Mouse (Mus musculus) lung, postnatal 0 days (tissue): Measurements from ENCODE around the gene Fcor. TPM values are rescaled to one million over a fixed set of nuclear protein-coding genes. Genes with fewer than 3 reads are reported as not detected.

Experiments
- ATAC-seq: fragments of 200-750 bp; cut with Nextera tagmentation; 2 replicates; pipeline ENCODE4 v1.8.0; 2017; ENCODE audit warnings: moderate library complexity
- DNase-seq: peaks from one replicate; pipeline ENCODE4 v3.0.0-alpha.2; 2016; ENCODE audit warnings: low spot score
- H3K27ac ChIP-seq: fragments of 300-500 bp; sonication (generic); 2 replicates; pipeline ENCODE4 v1.5.1; 2014; ENCODE audit warnings: antibody characterized with exemption, mild to moderate bottlenecking, low read length, mixed read lengths
- H3K27me3 ChIP-seq: fragments of 300-500 bp; sonication (generic); replicated peaks from 2 replicates; pipeline ENCODE4 v1.6.1; 2014; ENCODE audit warnings: low read length, mixed read lengths; ENCODE audit not compliant: insufficient read depth
- H3K36me3 ChIP-seq: fragments of 300-500 bp; sonication (generic); 2 replicates; pipeline ENCODE4 v1.6.1; 2014; ENCODE audit warnings: low read length, mixed read lengths; ENCODE audit not compliant: insufficient read depth
- H3K4me1 ChIP-seq: fragments of 300-500 bp; sonication (generic); 2 replicates; pipeline ENCODE4 v1.6.1; 2014; ENCODE audit warnings: antibody characterized with exemption, low read depth, low read length, mixed read lengths; ENCODE audit not compliant: insufficient read depth
- H3K4me2 ChIP-seq: fragments of 300-500 bp; sonication (generic); replicated peaks from 2 replicates; pipeline ENCODE4 v1.6.1; 2014; ENCODE audit warnings: low read depth, mild to moderate bottlenecking, low read length, moderate library complexity, mixed read lengths
- H3K4me3 ChIP-seq: fragments of 300-500 bp; sonication (generic); 2 replicates; pipeline ENCODE4 v1.5.1; 2014; ENCODE audit warnings: low read depth, low read length
- H3K9ac ChIP-seq: fragments of 300-500 bp; sonication (generic); replicated peaks from 2 replicates; pipeline ENCODE4 v1.6.1; 2014; ENCODE audit warnings: low read depth, mild to moderate bottlenecking
- H3K9me3 ChIP-seq: fragments of 300-500 bp; sonication (generic); 2 replicates; pipeline ENCODE4 v1.6.1; 2016; ENCODE audit warnings: low read length, mixed read lengths
- CTCF ChIP-seq: IDR thresholded peaks from 2 replicates; pipeline ENCODE4 v1.5.1; 2016; ENCODE audit warnings: antibody characterized with exemption, mild to moderate bottlenecking
- EP300 ChIP-seq: IDR thresholded peaks from 2 replicates; pipeline ENCODE4 v1.6.1; 2016; ENCODE audit warnings: antibody characterized with exemption, mild to moderate bottlenecking, control low read depth
- WGBS: fragments of 180-500 bp; shearing (Covaris S2); extraction: QIAGEN DNeasy Blood & Tissue Kit; methylation state at CpG from one replicate; pipeline ENCODE4 v1.1.7; 2014; 5-methylcytosine and 5-hydroxymethylcytosine counted together
- polyA plus RNA-seq: library from polyadenylated mRNA; unstranded; fragments of >200 nt; fragmentation: Nextera tagmentation; extraction: Ambion mirVana; gene quantifications from 2 replicates; pipeline ENCODE4 v1.2.1, GENCODE M21; 2015

The Fcor gene
- polyA plus RNA-seq, 1 experiment from 2014 or later: 9.1 TPM

- Histone ChIP-seq H3K9ac (no peak overlapping the region), H3K9me3 (no peaks in the 10 kb centered on the region), H3K27ac (no peak overlapping the region), H3K36me3 (no peaks in the 10 kb centered on the region), H3K4me3 (no peak overlapping the region), H3K4me1 (no peaks in the 10 kb centered on the region), H3K27me3 (no peaks in the 10 kb centered on the region), H3K4me2 (no peak overlapping the region)
- no peak for ATAC-seq
- DNase-seq: no peak
- 65% methylated on average over 3 of the region's 3 CpGs for WGBS
- TF ChIP-seq CTCF: no peak
- no peak for TF ChIP-seq EP300
Observed at GRCm38 (mm10) chr8:3710312-3710711, 38.1 kb upstream of the Fcor start.

DNA sequence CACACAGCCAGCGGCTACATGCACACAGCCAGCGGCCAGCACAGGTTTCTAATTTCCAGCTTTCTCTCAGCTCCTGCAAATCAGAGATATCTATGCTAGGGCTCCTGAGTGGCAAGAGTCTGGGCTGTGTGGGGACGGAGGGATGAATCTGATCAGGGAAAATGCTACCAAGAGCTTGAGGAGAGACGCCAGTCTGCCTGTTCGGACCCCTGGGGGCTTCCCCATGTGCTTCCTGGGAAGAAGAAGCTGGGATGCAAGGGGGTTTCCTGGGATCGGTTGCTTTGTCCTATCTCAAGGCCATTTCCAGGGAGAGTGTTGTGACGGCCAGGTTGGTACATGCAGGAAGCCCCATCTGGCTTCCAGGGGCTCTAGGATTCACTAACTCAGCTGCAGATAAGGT, 35.4 kb upstream of the Fcor start:
- TF ChIP-seq EP300 (no peak), CTCF (no peak)
- no peak overlapping the region for H3K4me2 ChIP-seq

GRCm38 (mm10) chr8:3705711-3706110, 33.5 kb upstream of the Fcor start:
- ATAC-seq (no peak), DNase-seq (no peak)
- Histone ChIP-seq H3K27ac (no peak overlapping the region), H3K4me3 (no peak overlapping the region), H3K9me3 (no peaks in the 10 kb centered on the region), H3K9ac (no peak overlapping the region), H3K36me3 (no peaks in the 10 kb centered on the region), H3K4me1 (no peaks in the 10 kb centered on the region), H3K4me2 (no peak overlapping the region), H3K27me3 (no peaks in the 10 kb centered on the region)
- TF ChIP-seq CTCF: peak; percentile 55
- no peak for TF ChIP-seq EP300
- 71% methylated on average over 4 of the region's 4 CpGs for WGBS

More for the DNA sequence above, 35.4 kb upstream of the Fcor start:
- WGBS: 61% methylated on average over 7 of the region's 7 CpGs
- ATAC-seq (no peak), DNase-seq (no peak)
- Histone ChIP-seq H3K4me1 (no peaks in the 10 kb centered on the region), H3K27me3 (no peaks in the 10 kb centered on the region), H3K9ac (no peak overlapping the region), H3K4me3 (no peak overlapping the region), H3K9me3 (no peaks in the 10 kb centered on the region), H3K27ac (no peak overlapping the region), H3K36me3 (no peaks in the 10 kb centered on the region)

- no peak overlapping the region for H3K9ac ChIP-seq
- 92% methylated on average over 1 of the region's 1 CpGs for WGBS
- H3K9me3 ChIP-seq: no peaks in the 10 kb centered on the region
- no peak overlapping the region for H3K27ac ChIP-seq
- TF ChIP-seq EP300: no peak
- no peak for TF ChIP-seq CTCF
- no peaks in the 10 kb centered on the region for H3K36me3 ChIP-seq
- H3K27me3 ChIP-seq: no peaks in the 10 kb centered on the region
- H3K4me3 ChIP-seq: no peak overlapping the region
- no peak for ATAC-seq
- no peak overlapping the region for H3K4me2 ChIP-seq
- DNase-seq: no peak
- no peaks in the 10 kb centered on the region for H3K4me1 ChIP-seq
Observed at GRCm38 (mm10) chr8:3701491-3701890, 29.3 kb upstream of the Fcor start.

DNA sequence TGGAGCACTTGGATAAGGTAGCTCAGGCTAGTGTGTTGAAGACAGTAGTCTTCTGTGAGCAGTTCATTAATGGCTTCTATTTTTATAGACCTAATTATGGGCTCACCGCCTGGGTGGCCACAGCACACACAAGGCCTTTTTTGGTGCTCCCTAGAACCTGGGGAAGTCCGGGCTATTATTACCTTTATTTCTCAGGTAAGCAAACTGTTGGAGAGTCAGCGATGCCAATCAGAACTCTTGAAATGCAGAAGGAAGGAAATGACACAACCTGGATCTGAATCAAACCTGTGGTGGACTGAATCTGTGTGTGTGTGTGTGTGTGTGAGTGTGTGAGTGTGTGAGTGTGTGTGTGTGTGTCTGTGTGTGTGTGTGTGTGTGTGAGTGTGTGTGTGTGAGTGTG, 22.0 kb upstream of the Fcor start, which contains the start of gene Fcer2a:
TSS of gene Fcer2a (minus strand) at position 55 of the 400 bp plus-strand sequence.
- H3K27me3 ChIP-seq: no peaks in the 10 kb centered on the region
- DNase-seq: no peak

GRCm38 (mm10) chr8:3690774-3691173, 18.6 kb upstream of the Fcor start:
- Histone ChIP-seq H3K9ac (no peak overlapping the region), H3K4me3 (no peak overlapping the region), H3K36me3 (no peaks in the 10 kb centered on the region), H3K4me1 (no peaks in the 10 kb centered on the region), H3K9me3 (no peaks in the 10 kb centered on the region), H3K4me2 (no peak overlapping the region), H3K27me3 (no peaks in the 10 kb centered on the region), H3K27ac (no peak overlapping the region)
- ATAC-seq (peak; percentile 70), DNase-seq (peak; percentile 67)
- WGBS: 52% methylated on average over 3 of the region's 3 CpGs
- TF ChIP-seq EP300: no peak
- TF ChIP-seq CTCF: no peak

More for the DNA sequence above, 22.0 kb upstream of the Fcor start, which contains the start of gene Fcer2a:
- H3K36me3 ChIP-seq: no peaks in the 10 kb centered on the region
- TF ChIP-seq CTCF: no peak
- H3K4me3 ChIP-seq: no peak within 1 kb of the TSS
- H3K27ac ChIP-seq: no peak within 1 kb of the TSS
- H3K4me1 ChIP-seq: no peaks in the 10 kb centered on the region
- no peak within 1 kb of the TSS for H3K9ac ChIP-seq
- ATAC-seq: no peak
- no peak within 1 kb of the TSS for H3K4me2 ChIP-seq
- H3K9me3 ChIP-seq: no peaks in the 10 kb centered on the region
- WGBS: 76% methylated on average over 3 of the region's 3 CpGs

GRCm38 (mm10) chr8:3687537-3687936, 15.4 kb upstream of the Fcor start:
- no peaks in the 10 kb centered on the region for H3K4me1 ChIP-seq
- H3K27ac ChIP-seq: no peak overlapping the region
- ATAC-seq (no peak), DNase-seq (no peak)
- no peak overlapping the region for H3K4me2 ChIP-seq
- H3K4me3 ChIP-seq: no peak overlapping the region
- no peaks in the 10 kb centered on the region for H3K27me3 ChIP-seq
- 73% methylated on average over 6 of the region's 6 CpGs for WGBS
- no peak overlapping the region for H3K9ac ChIP-seq
- TF ChIP-seq EP300: no peak
- H3K36me3 ChIP-seq: no peaks in the 10 kb centered on the region
- H3K9me3 ChIP-seq: no peaks in the 10 kb centered on the region
